Mouse (Mus musculus): Measurements from ENCODE around the gene Defb48. TPM values are rescaled to one million over a fixed set of nuclear protein-coding genes. Genes with fewer than 3 reads are reported as not detected.

Gene Defb48
- polyA plus RNA-seq, 1 experiment from 2014 or later, result not detected

- H3K27ac ChIP-seq (ENCODE audit: low read depth, low read length), result no peak overlapping the region
- H3K4me3 ChIP-seq (ENCODE audit: low read depth, low read length), result no peak overlapping the region
- no peaks in the 10 kb centered on the region for H3K27me3 ChIP-seq (ENCODE audit: control insufficient read depth, insufficient read depth, low read length)
- ATAC-seq (replicated peaks; ENCODE audit: insufficient number of reproducible peaks, low FRiP score, low TSS enrichment), result no peak
- peaks cover 16% of the 10 kb centered on the region for H3K36me3 ChIP-seq (ENCODE audit: control insufficient read depth, insufficient read depth, low read length)
- WGBS (ENCODE audit: insufficient replicate concordance), result 90% methylated on average over 3 of the region's 3 CpGs
- H3K4me2 ChIP-seq, result no peak overlapping the region
- no peaks in the 10 kb centered on the region for H3K4me1 ChIP-seq (ENCODE audit: control insufficient read depth, insufficient read depth, low read length)
- no peaks in the 10 kb centered on the region for H3K9me3 ChIP-seq (replicated peaks; ENCODE audit: control insufficient read depth, low read length)
- no peak overlapping the region for H3K9ac ChIP-seq (ENCODE audit: low read depth, low read length)
Observed at GRCm38 (mm10) chr14:62946794-62947193, 37.5 kb downstream of the Defb48 start.

- Histone ChIP-seq H3K36me3 (ENCODE audit: control insufficient read depth, insufficient read depth, low read length) (peaks cover 13% of the 10 kb centered on the region), H3K4me1 (ENCODE audit: control insufficient read depth, insufficient read depth, low read length) (no peaks in the 10 kb centered on the region), H3K4me3 (ENCODE audit: low read depth, low read length) (no peak overlapping the region), H3K9me3 (replicated peaks; ENCODE audit: control insufficient read depth, low read length) (peaks cover 3% of the 10 kb centered on the region), H3K4me2 (no peak overlapping the region), H3K27ac (ENCODE audit: low read depth, low read length) (no peak overlapping the region), H3K27me3 (ENCODE audit: control insufficient read depth, insufficient read depth, low read length) (no peaks in the 10 kb centered on the region), H3K9ac (ENCODE audit: low read depth, low read length) (no peak overlapping the region)
- WGBS (ENCODE audit: insufficient replicate concordance), result 77% methylated on average over 14 of the region's 14 CpGs
- no peak for ATAC-seq (replicated peaks; ENCODE audit: insufficient number of reproducible peaks, low FRiP score, low TSS enrichment)
Observed at GRCm38 (mm10) chr14:62940383-62941074, 43.8 kb downstream of the Defb48 start.

DNA sequence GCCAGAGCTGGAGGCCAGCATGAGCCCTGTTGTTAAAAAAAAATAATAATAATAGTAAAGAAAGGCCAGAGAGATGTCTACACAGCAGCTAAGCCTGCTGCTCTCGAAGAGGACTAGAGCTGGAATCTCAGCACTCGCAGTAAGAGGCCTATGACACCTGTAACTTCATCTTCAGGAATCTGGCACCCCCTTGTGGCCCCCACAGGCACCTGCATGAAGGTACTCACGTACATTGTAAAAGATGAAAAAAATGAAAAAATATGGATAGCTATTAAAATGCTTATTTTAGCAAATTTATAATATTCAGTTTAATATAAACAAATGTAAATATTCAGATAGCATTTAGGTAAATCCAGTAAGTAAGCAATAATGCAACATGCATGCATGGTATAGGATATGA is 44.9 kb downstream of the Defb48 start:
- H3K27me3 ChIP-seq (ENCODE audit: control insufficient read depth, insufficient read depth, low read length), result no peaks in the 10 kb centered on the region
- 94% methylated on average over 3 of the region's 3 CpGs for WGBS (ENCODE audit: insufficient replicate concordance)
- no peak overlapping the region for H3K4me2 ChIP-seq
- no peak for ATAC-seq (replicated peaks; ENCODE audit: insufficient number of reproducible peaks, low FRiP score, low TSS enrichment)
- H3K4me3 ChIP-seq (ENCODE audit: low read depth, low read length), result no peak overlapping the region
- no peak overlapping the region for H3K27ac ChIP-seq (ENCODE audit: low read depth, low read length)
- H3K9me3 ChIP-seq (replicated peaks; ENCODE audit: control insufficient read depth, low read length), result peaks cover 3% of the 10 kb centered on the region
- peaks cover 8% of the 10 kb centered on the region for H3K36me3 ChIP-seq (ENCODE audit: control insufficient read depth, insufficient read depth, low read length)
- H3K9ac ChIP-seq (ENCODE audit: low read depth, low read length), result no peak overlapping the region
- H3K4me1 ChIP-seq (ENCODE audit: control insufficient read depth, insufficient read depth, low read length), result no peaks in the 10 kb centered on the region

DNA sequence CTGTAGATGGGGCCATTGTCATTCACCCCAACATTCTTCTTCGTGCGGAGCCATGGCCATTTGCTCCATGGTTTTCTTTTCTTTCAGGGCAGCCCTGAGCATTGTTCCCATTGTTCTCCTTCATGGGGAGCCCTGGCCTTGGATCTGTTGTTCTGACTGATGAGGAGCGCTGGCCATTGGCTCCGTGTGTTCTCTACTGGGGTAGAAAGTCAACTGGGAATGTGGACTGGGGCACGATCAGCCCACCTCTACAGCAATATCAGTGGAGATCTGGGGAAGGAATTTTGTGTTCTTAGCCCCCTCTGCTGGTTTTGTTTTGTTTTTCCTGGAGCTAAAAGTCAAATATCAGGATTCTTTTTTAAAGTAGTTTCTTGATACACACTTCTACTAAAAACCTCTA is 46.6 kb downstream of the Defb48 start:
- peaks cover 8% of the 10 kb centered on the region for H3K36me3 ChIP-seq (ENCODE audit: control insufficient read depth, insufficient read depth, low read length)
- no peak overlapping the region for H3K4me3 ChIP-seq (ENCODE audit: low read depth, low read length)
- ATAC-seq (replicated peaks; ENCODE audit: insufficient number of reproducible peaks, low FRiP score, low TSS enrichment), result no peak
- no peak overlapping the region for H3K4me2 ChIP-seq
- H3K27me3 ChIP-seq (ENCODE audit: control insufficient read depth, insufficient read depth, low read length), result no peaks in the 10 kb centered on the region
- H3K9ac ChIP-seq (ENCODE audit: low read depth, low read length), result no peak overlapping the region
- H3K27ac ChIP-seq (ENCODE audit: low read depth, low read length), result no peak overlapping the region
- WGBS (ENCODE audit: insufficient replicate concordance), result 80% methylated on average over 5 of the region's 5 CpGs
- peaks cover 3% of the 10 kb centered on the region for H3K9me3 ChIP-seq (replicated peaks; ENCODE audit: control insufficient read depth, low read length)
- no peaks in the 10 kb centered on the region for H3K4me1 ChIP-seq (ENCODE audit: control insufficient read depth, insufficient read depth, low read length)

GRCm38 (mm10) chr14:62936631-62937380 is 47.5 kb downstream of the Defb48 start:
- no peaks in the 10 kb centered on the region for H3K4me1 ChIP-seq (ENCODE audit: control insufficient read depth, insufficient read depth, low read length)
- no peak overlapping the region for H3K27ac ChIP-seq (ENCODE audit: low read depth, low read length)
- WGBS (ENCODE audit: insufficient replicate concordance), result 86% methylated on average over 6 of the region's 6 CpGs
- no peaks in the 10 kb centered on the region for H3K27me3 ChIP-seq (ENCODE audit: control insufficient read depth, insufficient read depth, low read length)
- peaks cover 8% of the 10 kb centered on the region for H3K36me3 ChIP-seq (ENCODE audit: control insufficient read depth, insufficient read depth, low read length)
- no peak for ATAC-seq (replicated peaks; ENCODE audit: insufficient number of reproducible peaks, low FRiP score, low TSS enrichment)
- H3K4me2 ChIP-seq, result no peak overlapping the region
- no peak overlapping the region for H3K4me3 ChIP-seq (ENCODE audit: low read depth, low read length)
- H3K9me3 ChIP-seq (replicated peaks; ENCODE audit: control insufficient read depth, low read length), result peaks cover 3% of the 10 kb centered on the region
- H3K9ac ChIP-seq (ENCODE audit: low read depth, low read length), result no peak overlapping the region

DNA sequence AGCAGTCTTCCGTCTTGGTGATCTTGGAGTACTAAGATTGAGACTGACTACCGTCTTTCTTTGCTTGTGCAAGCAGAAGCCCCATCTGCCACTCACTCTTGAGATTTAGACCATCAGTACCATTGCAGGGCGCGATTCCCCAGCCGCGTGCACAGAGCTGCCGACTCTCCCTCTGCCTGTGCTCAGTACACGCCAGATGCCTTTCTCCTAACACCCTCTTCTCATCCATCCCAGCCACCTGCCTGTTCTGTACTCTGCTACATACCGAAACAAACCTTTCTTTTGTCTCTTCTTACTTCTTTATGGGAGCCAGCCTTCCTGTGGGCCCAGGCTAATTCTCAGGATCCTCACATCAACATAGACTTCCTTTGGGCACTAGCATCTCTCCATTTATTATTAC is 48.9 kb downstream of the Defb48 start:
- 77% methylated on average over 9 of the region's 9 CpGs for WGBS (ENCODE audit: insufficient replicate concordance)
- H3K9ac ChIP-seq (ENCODE audit: low read depth, low read length), result no peak overlapping the region
- no peak overlapping the region for H3K4me3 ChIP-seq (ENCODE audit: low read depth, low read length)
- peaks cover 8% of the 10 kb centered on the region for H3K36me3 ChIP-seq (ENCODE audit: control insufficient read depth, insufficient read depth, low read length)
- no peak overlapping the region for H3K4me2 ChIP-seq
- H3K9me3 ChIP-seq (replicated peaks; ENCODE audit: control insufficient read depth, low read length), result peaks cover 3% of the 10 kb centered on the region
- ATAC-seq (replicated peaks; ENCODE audit: insufficient number of reproducible peaks, low FRiP score, low TSS enrichment), result no peak
- no peaks in the 10 kb centered on the region for H3K27me3 ChIP-seq (ENCODE audit: control insufficient read depth, insufficient read depth, low read length)
- H3K27ac ChIP-seq (ENCODE audit: low read depth, low read length), result no peak overlapping the region
- H3K4me1 ChIP-seq (ENCODE audit: control insufficient read depth, insufficient read depth, low read length), result no peaks in the 10 kb centered on the region

DNA sequence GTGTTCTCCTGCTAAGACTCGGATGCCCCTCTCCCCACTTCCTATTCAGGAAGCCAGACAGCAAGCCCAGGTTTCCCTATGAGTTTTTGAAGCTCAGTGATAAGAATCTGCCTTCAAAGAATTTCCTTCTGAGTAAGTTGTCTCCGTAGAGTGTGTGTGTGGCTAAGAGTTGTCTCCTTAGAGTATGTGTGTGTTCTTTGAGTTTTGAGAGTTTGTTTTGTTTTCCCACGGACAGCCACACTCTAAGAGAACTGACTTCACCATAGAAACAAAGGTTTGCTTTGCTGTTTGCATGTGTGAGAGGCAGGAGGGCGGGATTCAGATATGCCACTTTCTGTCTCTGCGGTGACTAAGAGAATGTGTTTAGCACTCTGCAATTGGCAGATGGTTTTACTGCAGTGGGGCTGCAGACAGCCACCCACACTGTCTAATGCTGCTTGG is 56.2 kb downstream of the Defb48 start:
- 62% methylated on average over 5 of the region's 5 CpGs for WGBS (ENCODE audit: insufficient replicate concordance)
- no peak overlapping the region for H3K4me3 ChIP-seq (ENCODE audit: low read depth, low read length)

More for the DNA sequence above, 56.2 kb downstream of the Defb48 start:
- Histone ChIP-seq H3K27ac (ENCODE audit: low read depth, low read length) (no peak overlapping the region), H3K36me3 (ENCODE audit: control insufficient read depth, insufficient read depth, low read length) (peaks cover 2% of the 10 kb centered on the region; the same call in 1 of the 2 replicates), H3K9ac (ENCODE audit: low read depth, low read length) (no peak overlapping the region), H3K9me3 (replicated peaks; ENCODE audit: control insufficient read depth, low read length) (no peaks in the 10 kb centered on the region), H3K4me1 (ENCODE audit: control insufficient read depth, insufficient read depth, low read length) (no peaks in the 10 kb centered on the region), H3K4me2 (no peak overlapping the region), H3K27me3 (ENCODE audit: control insufficient read depth, insufficient read depth, low read length) (no peaks in the 10 kb centered on the region)
- no peak for ATAC-seq (replicated peaks; ENCODE audit: insufficient number of reproducible peaks, low FRiP score, low TSS enrichment)
